Mouse (Mus musculus): Measurements from ENCODE around the gene Ethe1.
A peak's percentile ranks its signal among the peaks of the same experiment; 100 is the strongest.

Gene Ethe1

DNA sequence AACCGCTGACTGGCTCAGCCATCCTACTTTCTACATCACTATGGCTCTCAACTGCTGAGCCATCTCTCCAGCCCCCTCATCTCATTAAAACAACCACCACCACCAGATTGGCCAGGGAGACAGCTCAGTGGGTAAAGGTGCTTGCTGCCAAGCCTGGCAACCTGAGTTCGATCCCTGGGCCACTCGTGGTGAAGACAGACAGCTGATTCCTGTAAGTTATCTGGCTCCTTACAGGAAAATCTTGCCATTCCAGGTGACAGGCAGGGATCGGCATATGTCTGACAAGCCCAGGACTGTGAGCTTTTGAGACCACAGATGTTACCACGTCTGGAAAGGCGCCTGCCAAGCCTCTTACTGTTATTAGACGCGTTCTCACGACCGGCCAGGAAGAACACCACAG lies 9.5 kb upstream of the Ethe1 start:
- no peak for DNase-seq

DNA sequence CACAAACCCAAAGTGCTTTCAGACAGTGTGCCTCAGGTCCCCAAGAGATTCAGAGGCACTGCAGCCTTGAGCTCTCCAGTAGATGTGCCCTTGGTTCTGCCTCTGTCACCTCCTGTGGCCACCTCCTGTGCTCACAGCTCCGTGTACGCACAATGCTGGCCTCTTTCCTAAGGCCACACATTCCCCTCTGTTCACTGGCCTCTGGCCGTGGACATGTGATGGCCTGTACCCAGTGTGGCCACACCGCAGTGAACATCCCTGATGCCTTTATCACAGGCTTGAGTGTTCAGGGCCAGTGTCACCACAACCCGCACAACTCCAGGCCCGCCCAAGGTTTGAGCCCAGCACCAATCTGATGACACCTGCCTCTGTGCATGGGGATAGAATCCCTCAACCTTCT lies 2.5 kb upstream of the Ethe1 start:
- DNase-seq, result no peak

DNA sequence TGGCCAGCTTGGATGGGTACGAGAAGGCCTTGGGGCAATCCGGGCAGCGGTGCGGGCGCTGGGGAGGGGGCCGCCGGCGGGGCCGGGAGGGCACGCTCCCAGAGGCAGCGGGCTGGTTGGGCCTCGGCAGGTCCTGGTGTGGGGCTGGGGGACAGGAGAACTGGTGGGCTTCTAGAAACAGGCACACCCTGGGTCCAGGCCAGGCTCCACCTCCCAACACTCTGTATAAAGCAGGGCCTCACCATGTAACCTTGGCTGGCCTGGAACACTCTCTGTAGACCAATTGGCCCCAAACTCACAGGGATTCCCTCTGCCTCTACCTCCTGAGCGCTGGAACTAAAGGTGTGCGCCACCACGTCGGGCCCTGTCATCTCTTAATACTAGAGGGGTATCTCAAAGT lies 1.3 kb upstream of the Ethe1 start:
- DNase-seq, result no peak

DNA sequence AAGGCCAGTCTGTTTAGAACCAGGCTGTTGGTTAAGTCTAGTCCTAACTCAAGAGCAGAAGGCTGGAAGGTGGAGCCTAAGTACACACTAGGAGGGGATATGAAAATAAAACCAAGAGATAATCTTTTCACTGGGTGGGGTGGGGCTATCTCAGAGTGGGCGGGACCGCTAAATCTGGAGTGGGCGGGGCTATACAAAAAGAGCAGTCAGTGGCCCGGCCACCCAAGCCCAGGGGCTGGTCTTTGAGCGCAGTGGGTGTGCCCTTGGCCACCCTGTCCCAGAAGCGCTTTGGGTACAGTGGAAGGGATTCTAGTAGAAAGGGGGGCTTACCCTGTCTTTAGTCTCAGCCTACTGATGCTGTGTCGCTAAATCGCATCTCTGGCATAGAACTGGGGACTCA lies 515 bp upstream of the Ethe1 start:
- DNase-seq, result no peak

DNA sequence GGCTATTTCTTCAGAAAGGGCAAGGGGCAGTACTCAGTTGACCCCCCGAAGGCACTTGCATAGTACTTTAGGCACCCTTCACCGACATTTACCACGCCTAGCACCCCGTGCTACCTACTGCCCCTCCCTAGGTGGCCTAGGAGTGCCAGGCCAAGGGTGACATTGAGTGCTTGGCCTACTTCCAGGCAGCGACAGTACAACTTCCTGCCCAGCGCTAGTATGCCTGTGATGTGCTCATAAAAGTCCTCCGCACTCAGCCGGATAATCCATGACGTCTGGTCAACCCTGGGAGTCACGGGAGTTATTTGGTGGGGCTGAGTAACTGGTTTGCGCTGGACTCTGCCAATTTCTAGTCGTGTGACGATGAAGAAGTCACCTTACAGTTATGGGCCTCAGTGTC lies 993 bp downstream of the Ethe1 start:
- peak; percentile 30 for DNase-seq

DNA sequence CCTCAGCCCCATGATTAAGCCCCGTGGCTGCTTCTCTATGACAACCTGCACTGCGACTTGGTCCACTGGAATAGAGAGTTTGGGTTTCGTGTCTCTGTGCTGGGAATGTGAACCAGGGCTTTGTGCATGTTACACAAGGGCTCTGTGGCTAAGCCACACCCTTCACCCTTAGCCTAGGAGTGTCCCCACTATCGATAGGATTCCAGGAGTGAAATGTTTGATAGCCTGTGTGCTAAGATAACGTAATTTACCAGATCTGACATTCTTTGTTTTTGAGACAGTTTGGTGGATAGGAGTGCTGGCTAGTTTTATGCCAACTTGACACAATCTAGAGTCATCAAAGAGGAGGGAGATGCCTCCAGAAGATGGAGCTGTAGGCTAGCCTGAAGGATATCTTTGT lies 4.4 kb downstream of the Ethe1 start:
- no peak for DNase-seq

DNA sequence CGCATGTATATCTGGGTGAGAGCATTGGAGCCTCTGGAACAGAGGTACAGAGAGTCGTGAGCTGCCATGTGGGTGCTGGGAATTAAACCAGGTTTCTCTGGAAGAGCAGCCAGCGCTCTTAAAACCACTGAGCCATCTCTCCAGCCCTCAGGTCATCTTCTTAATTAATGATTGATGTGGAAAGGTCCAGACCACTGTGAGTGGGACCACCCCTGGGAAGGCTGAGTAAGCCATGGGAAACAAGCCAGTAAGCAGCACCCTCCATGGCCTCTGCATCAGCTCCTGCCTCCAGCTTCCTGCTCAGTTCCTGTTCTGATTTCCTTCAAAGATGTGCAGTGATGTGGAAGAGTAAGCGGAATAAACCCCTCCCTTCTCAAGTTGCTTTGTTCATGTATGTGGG lies 4.8 kb downstream of the Ethe1 start:
- no peak for DNase-seq

DNA sequence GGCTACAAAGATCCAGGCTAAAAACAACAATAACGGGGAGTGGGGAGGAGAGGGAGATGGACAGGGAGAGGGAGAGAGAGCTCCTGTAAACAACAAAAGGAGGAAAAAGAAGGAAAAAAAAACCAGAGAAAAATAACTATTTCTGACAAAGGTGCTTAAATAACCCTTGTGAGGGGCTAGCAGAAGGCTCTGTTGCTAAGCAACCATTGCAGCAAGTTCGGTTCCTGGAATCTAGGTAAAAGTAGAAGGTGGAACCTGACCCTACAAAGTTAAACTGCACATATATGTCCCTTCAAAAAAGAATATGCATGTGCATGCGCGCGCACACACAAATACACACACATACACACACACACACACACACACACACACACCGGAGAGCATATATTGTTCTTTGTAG lies 5.4 kb downstream of the Ethe1 start:
- DNase-seq, result no peak

DNA sequence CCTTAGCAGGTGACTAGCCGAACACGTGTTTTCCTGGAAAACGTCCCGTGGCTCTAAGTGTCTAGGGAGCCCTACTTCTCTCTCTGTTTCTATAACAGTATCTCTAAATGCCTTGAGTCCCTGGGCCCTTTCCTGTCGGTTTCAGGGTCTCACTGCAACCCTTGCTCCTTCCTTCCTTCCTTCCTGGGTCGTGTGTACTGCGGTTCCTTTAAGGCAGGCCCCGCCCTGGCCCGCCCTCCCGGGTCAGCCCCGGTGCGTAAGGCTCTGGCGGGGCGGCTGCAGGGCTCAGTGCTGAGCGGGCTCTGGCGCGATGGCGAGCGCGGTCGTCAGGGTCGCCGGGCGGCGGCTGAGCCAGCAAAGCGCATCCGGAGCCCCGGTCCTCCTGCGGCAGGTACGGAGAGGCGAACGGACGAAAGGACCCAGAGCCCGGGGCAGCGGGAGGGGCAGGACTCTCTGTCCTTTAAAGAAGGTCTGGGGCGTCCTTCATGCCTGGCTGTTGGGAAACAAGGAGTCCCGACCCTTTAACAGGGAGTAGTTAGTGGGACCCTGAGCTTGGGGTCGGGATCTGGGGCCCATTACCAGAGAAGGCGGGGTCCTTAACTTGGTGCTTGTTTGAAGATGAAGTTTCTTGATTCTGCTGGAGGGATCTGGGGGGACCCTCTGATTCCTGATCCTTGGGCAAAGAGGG lies 6.4 kb downstream of the Ethe1 start:
- DNase-seq, result peak; percentile 86

DNA sequence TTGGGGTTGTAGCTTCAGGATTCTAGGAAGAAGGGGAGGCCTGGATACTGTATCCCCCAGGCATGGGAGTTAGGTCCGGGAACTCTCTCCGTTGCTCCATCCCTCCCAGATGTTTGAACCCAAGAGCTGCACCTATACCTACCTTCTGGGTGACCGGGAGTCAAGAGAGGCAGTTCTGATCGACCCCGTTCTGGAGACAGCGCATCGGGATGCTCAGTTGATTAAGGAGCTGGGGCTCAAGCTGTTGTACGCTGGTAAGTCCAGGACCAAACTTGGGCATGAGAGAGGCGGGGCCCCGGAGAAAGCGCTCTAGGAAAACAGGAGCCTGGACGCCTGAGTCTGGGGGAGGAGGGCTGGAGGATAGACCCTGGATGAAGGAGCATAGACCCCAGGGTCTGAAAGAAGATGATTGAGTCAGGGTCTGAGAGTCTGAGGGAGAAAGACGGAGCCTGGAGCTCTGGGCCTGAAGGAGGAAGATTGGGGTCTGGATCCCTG lies 7.0 kb downstream of the Ethe1 start:
- DNase-seq, result no peak

DNA sequence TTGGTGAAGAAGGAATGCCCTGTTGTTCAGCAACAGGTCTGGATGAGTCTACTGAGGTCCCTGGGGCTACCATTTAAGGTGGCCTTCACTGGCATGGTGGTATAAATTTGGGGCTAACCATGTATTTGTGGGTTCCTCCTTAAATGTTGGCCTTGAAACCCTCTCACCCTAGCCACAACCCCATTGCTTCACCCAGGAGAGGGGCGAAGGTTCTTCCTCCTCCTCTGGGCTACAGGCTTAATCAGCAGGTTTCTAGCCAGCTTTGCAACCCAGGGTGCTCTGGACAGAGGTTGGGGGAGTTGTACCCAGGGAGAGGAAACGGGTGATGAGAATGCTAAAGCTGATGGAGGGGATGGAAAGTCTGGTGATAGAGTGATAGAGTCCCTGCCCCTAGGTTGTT lies 8.1 kb downstream of the Ethe1 start:
- no peak for DNase-seq

DNA sequence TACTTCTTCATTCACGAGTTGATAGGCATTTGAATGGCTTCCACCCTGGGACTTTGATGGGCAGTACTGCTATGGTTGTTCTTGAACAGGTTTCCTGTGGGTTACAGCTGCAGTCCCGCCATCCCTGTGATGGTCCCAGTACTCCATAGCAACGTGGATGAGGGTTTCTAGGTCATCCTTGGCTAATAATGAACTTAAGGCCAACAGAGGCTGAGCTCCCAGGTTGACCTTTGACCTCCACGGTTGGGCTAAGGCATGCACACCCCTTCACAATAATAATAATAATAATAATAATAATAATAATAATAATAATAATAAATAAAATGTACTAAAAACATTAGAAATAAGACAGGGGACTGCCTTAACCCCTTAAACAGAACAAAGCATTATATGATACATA lies 10.8 kb downstream of the Ethe1 start:
- no peak for DNase-seq

DNA sequence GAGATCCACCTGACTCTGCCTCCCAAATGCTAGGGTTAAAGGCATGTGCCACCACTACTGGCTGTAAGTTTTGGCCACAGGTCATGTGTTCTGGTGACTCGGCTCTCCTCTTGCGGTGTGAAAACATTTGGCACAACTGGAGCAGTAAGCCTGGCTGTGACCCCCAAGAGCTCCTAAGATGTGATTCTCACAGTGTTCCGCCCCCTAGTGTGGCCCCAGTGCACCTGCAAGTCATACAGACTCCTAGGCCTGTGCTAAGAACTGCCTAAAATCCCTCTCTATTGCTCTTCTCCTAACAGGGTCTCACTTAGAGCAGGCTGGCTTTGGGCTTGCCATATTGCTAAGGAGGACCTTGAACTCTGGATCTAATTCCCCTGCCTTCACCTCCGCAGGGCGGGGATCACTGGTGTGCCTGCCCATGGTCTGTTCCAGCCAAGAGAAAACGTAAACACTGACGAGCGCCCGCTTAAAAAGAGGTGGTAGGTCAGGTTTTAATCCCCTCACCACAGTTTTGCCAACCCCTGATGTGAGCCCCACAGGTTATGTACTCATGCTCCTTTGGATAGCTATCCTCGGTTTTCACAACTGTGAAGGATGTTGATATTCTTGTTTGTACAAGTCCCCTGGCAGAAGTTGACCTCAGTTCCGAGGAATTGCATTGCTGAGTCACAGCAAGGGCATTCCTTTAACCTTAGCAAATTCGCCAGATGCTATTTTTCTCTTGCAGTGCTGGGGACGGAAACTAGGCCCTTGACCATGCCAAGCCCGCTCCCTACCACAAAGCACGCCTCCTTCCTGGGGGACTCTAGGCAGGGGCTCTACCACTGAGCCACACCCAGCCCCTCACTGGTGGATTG lies 12.1 kb downstream of the Ethe1 start:
- peak; percentile 50 for DNase-seq

DNA sequence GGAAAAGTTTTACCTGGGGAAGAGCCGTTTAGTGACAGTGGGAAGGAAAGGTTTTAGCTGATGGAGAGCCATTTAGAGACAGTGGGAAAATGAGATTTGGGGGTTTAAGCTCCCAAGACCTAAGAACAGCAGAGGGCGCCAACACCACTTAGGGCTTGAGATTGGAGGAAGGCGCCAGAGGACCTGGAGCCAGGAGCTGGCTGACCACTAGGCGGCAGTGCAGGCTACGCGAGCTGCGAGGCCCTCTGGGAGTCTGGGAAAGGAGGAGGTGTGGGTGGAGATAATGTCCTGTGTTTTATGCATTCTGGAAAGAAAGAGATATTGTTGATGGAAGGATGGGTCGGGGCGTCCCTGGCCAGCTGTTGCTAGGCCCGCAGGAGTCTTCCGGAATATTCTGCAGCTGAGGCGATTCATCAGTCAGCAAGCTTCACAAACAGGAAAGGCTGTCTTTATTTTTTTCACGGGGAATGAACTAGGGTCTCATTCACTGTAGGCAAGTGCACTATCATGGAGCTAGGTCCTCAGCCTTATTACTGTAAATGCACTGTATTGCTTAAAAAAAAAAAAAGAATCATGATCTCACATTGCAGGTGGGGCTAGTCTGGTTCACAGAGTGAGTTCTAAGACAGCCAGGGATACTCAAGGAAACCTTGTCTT lies 13.7 kb downstream of the Ethe1 start:
- DNase-seq, result peak; percentile 96

DNA sequence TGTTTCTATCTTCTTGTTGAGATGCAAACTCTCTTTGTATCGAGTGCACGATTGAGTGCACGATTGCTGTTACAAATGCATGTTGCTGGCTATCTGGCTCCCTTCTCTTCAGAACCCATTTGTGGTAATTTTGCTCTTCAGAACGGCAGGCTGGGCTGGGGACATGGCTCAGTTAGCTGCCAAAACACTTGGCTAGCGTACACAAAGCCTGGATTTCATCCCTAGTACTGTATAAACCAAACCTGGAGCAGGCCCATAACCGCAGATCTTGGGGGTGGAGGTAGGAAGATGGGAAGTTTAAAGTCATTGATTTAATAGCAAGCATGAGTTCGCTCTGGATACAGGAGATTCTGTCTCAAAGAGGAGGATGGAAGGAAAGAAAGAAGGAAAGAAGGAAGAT lies 18.2 kb downstream of the Ethe1 start:
- no peak for DNase-seq

DNA sequence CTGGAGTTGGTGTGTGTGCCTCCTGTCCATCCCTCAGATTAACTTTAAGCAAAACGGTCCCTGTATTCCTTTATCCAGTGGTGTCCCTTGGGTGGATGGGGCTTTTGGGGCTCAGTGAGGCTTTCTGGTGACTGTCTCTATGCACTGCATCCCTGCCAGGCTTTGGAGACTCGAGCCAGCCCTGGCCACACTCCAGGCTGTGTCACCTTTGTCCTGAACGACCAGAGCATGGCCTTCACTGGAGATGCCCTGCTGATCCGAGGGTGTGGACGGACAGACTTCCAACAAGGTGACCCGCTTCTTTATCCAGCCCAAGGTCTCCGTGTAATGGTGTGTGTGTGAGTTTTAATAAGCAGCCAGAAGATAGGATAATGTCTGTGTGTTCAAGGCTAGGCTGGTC lies 18.7 kb downstream of the Ethe1 start:
- DNase-seq, result no peak

DNA sequence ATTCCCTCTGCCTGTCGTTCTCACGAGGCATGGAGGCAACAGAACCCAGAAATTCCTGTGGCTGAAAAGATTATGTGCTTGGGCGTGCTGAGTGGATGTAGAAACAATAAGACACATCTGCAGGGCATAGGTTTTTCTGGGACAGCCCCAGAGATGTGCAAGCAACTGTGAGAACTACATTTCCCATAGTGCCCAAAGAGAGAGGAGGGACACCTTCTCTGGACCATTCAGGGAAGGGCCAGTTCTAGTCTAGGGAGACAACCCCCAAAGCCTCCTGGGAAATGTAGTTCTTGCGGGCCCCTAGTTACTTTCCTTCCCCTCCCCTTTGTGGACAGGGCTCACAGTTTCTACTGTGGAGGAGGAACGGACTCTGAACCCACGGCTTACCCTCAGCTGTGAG lies 20.7 kb downstream of the Ethe1 start:
- peak; percentile 88 for DNase-seq

DNA sequence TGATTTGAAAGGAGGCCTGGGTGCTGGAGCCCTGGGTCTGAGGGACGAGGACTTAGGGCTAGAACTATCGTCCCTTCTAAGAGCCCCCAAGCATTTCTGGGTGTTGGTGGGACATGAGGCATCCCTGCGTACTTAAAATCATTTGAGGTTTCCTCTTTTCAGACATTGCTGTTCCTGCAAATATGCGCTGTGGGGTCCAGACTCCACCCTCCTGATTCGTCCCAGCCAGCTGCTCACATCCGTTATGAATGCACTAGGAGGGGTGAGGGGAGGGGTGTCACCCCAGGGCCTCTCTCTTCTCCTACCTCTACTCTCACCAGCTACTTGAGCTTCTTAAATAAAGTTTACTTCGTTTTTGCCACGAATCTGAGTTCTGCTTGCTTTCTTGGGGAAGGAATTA lies 21.2 kb downstream of the Ethe1 start:
- DNase-seq, result peak; percentile 83

DNA sequence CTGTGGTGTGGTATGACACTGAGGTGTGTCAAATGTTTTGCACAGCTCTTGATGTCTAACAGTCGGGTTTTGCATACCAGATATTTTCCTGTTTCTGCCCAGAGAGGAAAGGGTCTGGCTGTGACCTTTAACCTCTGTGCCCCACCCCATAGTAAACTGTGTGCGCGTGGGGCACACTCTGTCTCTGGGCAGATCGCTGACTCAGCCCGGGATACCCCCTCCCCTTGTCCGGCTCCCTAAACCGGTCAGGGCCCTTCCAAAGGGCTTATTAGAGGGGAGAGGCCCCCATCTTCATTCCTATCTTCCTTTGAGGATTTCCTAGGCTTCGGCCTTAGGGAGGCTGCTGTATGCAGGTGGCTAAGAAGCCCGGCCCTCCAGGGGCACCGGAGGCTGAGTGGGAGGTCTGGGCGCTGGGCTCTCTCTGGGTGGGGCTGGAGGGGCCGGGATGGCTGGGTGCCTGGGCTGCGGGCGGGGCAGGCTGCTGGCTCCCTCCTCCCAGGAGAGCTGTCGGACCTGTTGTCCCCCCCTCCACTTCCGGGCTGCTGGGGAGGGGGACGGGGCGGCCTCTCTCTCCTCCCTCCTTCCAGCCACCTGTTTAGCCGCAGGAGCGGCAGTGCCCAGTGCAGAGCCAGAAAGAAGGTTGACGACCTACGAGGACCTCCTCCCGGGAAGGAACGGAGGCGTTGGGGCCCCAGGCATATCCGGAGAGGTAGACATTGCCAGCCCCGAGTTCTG lies 23.0 kb downstream of the Ethe1 start, which contains the start of gene Phldb3:
TSS of gene Phldb3 (plus strand) at position 620 of the 735 bp plus-strand sequence.
- DNase-seq, result peak; percentile 74

DNA sequence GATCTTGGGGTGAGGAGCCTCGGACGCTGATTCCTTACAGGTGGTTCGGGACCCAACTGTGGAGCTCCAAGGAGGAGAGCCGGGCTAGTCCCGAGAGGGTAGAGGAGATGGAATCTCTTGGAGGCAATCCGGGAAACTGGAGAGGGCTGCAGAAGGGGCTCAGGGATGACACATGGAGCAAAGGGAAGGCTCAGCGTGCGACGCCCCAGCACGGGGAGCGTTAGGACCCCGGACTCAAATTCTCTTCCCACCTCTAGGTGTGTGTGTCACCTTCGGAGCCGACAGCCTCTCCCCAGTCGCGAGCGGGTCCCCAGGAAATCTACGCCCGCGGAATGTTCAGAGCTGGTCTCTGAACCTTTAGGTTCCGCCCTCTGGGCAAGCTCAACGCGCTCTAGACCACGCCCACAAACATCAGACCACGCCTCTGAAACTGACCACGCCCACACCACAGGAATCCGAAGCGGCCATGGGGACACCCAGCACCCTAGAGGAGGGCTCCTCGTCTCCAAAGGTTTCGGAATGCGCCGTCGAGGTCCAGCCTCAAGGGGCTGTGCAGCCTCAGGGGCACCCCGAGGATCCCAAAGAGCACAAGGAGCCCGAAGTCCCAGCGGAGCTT lies 23.6 kb downstream of the Ethe1 start:
- DNase-seq, result peak; percentile 97

DNA sequence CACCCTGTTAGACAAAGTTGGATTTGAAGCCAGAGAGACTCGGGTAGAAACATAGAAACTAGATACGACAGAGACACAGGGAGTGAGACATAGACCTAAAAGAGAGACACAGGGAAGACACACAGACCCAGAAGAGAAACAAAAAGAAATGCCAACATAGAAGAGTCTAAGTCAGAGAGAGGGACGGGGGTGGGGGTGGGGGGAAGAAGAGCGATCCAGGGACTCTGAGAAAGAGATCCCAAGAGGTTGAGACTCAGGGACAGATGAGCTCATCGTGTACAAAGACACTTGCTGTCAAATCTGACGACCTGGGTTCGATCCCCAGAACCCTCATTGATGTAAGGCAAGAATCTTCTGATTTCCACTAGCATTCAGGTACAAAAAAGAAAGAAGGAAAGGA lies 24.4 kb downstream of the Ethe1 start:
- no peak for DNase-seq

DNA sequence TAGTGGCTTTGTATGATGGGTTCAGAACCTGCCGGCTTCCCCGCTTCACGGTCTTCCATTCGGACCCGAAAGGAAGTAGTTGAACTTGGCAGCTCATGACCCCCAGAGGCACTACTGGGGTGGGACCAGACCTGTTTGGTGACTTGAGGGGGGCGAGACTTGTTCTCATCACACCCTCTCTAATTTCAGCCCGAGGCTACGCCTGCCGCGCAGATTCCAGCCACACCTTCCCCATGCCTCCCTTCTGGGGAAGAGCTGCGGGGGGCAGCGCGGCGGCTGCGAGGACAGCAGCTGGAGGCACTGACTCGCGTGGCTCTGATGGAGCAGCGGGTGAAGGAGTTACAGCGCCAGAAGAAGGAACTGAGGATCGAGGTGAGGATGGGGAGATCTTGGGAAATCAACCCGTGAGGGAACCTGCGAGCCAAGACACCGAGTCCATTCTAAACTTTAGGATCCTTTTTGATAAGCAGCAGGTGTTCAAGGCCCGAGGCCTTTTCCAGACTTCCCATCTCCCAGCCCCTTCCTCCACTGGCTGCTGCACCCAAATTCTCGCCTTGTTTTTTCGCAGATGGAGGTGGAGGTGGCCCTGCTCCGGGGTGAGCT lies 25.1 kb downstream of the Ethe1 start:
- DNase-seq, result peak; percentile 38
